Mouse (Mus musculus) limb, embryonic 14.5 days (tissue): ENCODE data around the gene Ccdc80. TPM values are rescaled to one million over a fixed set of nuclear protein-coding genes. Genes with fewer than 3 reads are reported as not detected.
A peak's percentile ranks its signal among the peaks of the same experiment; 100 is the strongest.

Source experiments
- ATAC-seq: fragments of 200-750 bp; cut with Nextera tagmentation; 2 replicates; pipeline ENCODE4 v1.8.0; 2017; ENCODE audit warnings: low read depth, moderate number of reproducible peaks, moderate TSS enrichment; ENCODE audit not compliant: low FRiP score
- DNase-seq: peaks from one replicate; pipeline ENCODE4 v3.0.0-alpha.2; 2015; ENCODE audit warnings: low spot score
- H3K27ac ChIP-seq: fragments of 300-500 bp; sonication (generic); replicated peaks from 2 replicates; pipeline ENCODE4 v1.5.1; 2014; ENCODE audit warnings: low read depth, mild to moderate bottlenecking, low read length, moderate library complexity, mixed read lengths
- H3K27me3 ChIP-seq: fragments of 300-500 bp; sonication (generic); 2 replicates; pipeline ENCODE4 v1.6.1; 2014; ENCODE audit warnings: low read length, mixed read lengths; ENCODE audit not compliant: control insufficient read depth, insufficient read depth
- H3K36me3 ChIP-seq: fragments of 300-500 bp; sonication (generic); 2 replicates; pipeline ENCODE4 v1.6.1; 2014; ENCODE audit warnings: mild to moderate bottlenecking, low read length, moderate library complexity, mixed read lengths; ENCODE audit not compliant: control insufficient read depth, insufficient read depth
- H3K4me1 ChIP-seq: fragments of 300-500 bp; sonication (generic); 2 replicates; pipeline ENCODE4 v1.6.1; 2014; ENCODE audit warnings: antibody characterized with exemption, low read length, mixed read lengths; ENCODE audit not compliant: control insufficient read depth, insufficient read depth
- H3K4me2 ChIP-seq: fragments of 300-500 bp; sonication (generic); replicated peaks from 2 replicates; pipeline ENCODE4 v1.6.1; 2014; ENCODE audit warnings: low read depth, mild to moderate bottlenecking, low read length, moderate library complexity; ENCODE audit not compliant: severe bottlenecking
- H3K4me3 ChIP-seq: fragments of 300-500 bp; sonication (generic); replicated peaks from 2 replicates; pipeline ENCODE4 v1.5.1; 2014; ENCODE audit warnings: low read length
- H3K9ac ChIP-seq: fragments of 300-500 bp; sonication (generic); 2 replicates; pipeline ENCODE4 v1.6.1; 2014; ENCODE audit warnings: mild to moderate bottlenecking, low read depth, low read length, moderate library complexity; ENCODE audit not compliant: severe bottlenecking
- H3K9me3 ChIP-seq: fragments of 300-500 bp; sonication (generic); 2 replicates; pipeline ENCODE4 v1.6.1; 2016; ENCODE audit warnings: low read length; ENCODE audit not compliant: control insufficient read depth
- POLR2A ChIP-seq: fragments of 200-500 bp; IDR thresholded peaks from 2 replicates; pipeline ENCODE4 v1.8.0; 2012; ENCODE audit warnings: inconsistent platforms, mild to moderate bottlenecking, moderate library complexity, borderline replicate concordance; ENCODE audit not compliant: insufficient read depth, insufficient read length; ENCODE audit errors: extremely low read depth
- WGBS: fragments of 180-500 bp; shearing (Covaris S2); extraction: QIAGEN DNeasy Blood & Tissue Kit; methylation state at CpG from one replicate; pipeline ENCODE4 v1.1.7; 2014; 5-methylcytosine and 5-hydroxymethylcytosine counted together
- polyA plus RNA-seq, 2 experiments: library from polyadenylated mRNA; depleted of rRNA in 1 of 2; stranded (reverse) in 1 of 2; unstranded in 1 of 2; fragments of >200 nt; fragmentation: Nextera tagmentation in 1 of 2; extraction: Ambion mirVana in 1 of 2; gene quantifications; 2 replicates each; pipeline versions ENCODE4 v1.2.1 to v1.2.3; 2012 to 2014

Ccdc80 gene
- polyA plus RNA-seq, 2 experiments = 56.9 to 94.4 TPM

GRCm38 (mm10) chr16:45090005-45090404 is 3.2 kb upstream of the Ccdc80 start:
- Histone ChIP-seq H3K36me3 (no peaks in the 10 kb centered on the region), H3K4me2 (no peak overlapping the region), H3K27me3 (no peaks in the 10 kb centered on the region), H3K4me3 (no peak overlapping the region), H3K27ac (no peak overlapping the region), H3K4me1 (peaks cover 12% of the 10 kb centered on the region), H3K9ac (no peak overlapping the region), H3K9me3 (no peaks in the 10 kb centered on the region)
- TF ChIP-seq POLR2A = no peak
- 7% methylated on average over 10 of the region's 10 CpGs for WGBS
- peak; percentile 79 for ATAC-seq
- peak; percentile 84 for DNase-seq

- TF ChIP-seq POLR2A = no peak
- Histone ChIP-seq H3K9ac (peak overlapping the region; percentile 75), H3K27me3 (no peaks in the 10 kb centered on the region), H3K27ac (peak overlapping the region; percentile 86), H3K4me3 (peak overlapping the region; percentile 48), H3K9me3 (no peaks in the 10 kb centered on the region), H3K4me1 (peaks cover 32% of the 10 kb centered on the region), H3K4me2 (peak overlapping the region; percentile 59), H3K36me3 (no peaks in the 10 kb centered on the region)
- DNase-seq = peak; percentile 44
- 0 out of 2 replicates have a peak, but pooled peaks have one; percentile 5 for ATAC-seq
- WGBS = 1% methylated on average over 9 of the region's 9 CpGs
Observed at GRCm38 (mm10) chr16:45094136-45094756, 1.0 kb downstream of the Ccdc80 start.

GRCm38 (mm10) chr16:45095030-45095429 is 1.8 kb downstream of the Ccdc80 start:
- peaks cover 32% of the 10 kb centered on the region for H3K4me1 ChIP-seq
- H3K9ac ChIP-seq = no peak overlapping the region
- H3K4me3 ChIP-seq = peak overlapping the region; percentile 48
- no peaks in the 10 kb centered on the region for H3K27me3 ChIP-seq
- DNase-seq (no peak), ATAC-seq (no peak)
- no peaks in the 10 kb centered on the region for H3K9me3 ChIP-seq
- TF ChIP-seq POLR2A = no peak
- no peak overlapping the region for H3K27ac ChIP-seq
- H3K36me3 ChIP-seq = no peaks in the 10 kb centered on the region
- WGBS = 87% methylated on average over 13 of the region's 13 CpGs
- H3K4me2 ChIP-seq = peak overlapping the region; percentile 59

- no peak overlapping the region for H3K4me3 ChIP-seq
Observed at GRCm38 (mm10) chr16:45095561-45096482, 2.6 kb downstream of the Ccdc80 start.

GRCm38 (mm10) chr16:45097467-45097866 is 4.3 kb downstream of the Ccdc80 start:
- DNase-seq = no peak
- H3K4me2 ChIP-seq = peak overlapping the region; percentile 59; the same call in 1 of the 2 replicates
- TF ChIP-seq POLR2A = no peak
- no peak overlapping the region for H3K4me3 ChIP-seq
- no peak overlapping the region for H3K9ac ChIP-seq
- H3K4me1 ChIP-seq = peaks cover 32% of the 10 kb centered on the region
- no peaks in the 10 kb centered on the region for H3K9me3 ChIP-seq
- H3K27me3 ChIP-seq = no peaks in the 10 kb centered on the region
- WGBS = 93% methylated on average over 2 of the region's 2 CpGs
- ATAC-seq = no peak
- no peaks in the 10 kb centered on the region for H3K36me3 ChIP-seq
- H3K27ac ChIP-seq = no peak overlapping the region

More at GRCm38 (mm10) chr16:45095561-45096482, 2.6 kb downstream of the Ccdc80 start:
- H3K36me3 ChIP-seq = no peaks in the 10 kb centered on the region
- no peak for TF ChIP-seq POLR2A
- peaks cover 32% of the 10 kb centered on the region for H3K4me1 ChIP-seq
- no peaks in the 10 kb centered on the region for H3K27me3 ChIP-seq
- no peak for ATAC-seq
- no peak for DNase-seq
- H3K9me3 ChIP-seq = no peaks in the 10 kb centered on the region
- H3K9ac ChIP-seq = no peak overlapping the region
- H3K4me2 ChIP-seq = peak overlapping the region; percentile 59
- 88% methylated on average over 21 of the region's 26 CpGs for WGBS
- no peak overlapping the region for H3K27ac ChIP-seq
